Mouse (Mus musculus): Measurements from ENCODE around the gene Abca13.
A peak's percentile ranks its signal among the peaks of the same experiment; 100 is the strongest.
"Not testable (repeated sequence)": the region's sequence is repeated elsewhere in the genome, so short reads cannot be mapped to it uniquely, and the experiment has no call there.

Abca13 gene

DNA sequence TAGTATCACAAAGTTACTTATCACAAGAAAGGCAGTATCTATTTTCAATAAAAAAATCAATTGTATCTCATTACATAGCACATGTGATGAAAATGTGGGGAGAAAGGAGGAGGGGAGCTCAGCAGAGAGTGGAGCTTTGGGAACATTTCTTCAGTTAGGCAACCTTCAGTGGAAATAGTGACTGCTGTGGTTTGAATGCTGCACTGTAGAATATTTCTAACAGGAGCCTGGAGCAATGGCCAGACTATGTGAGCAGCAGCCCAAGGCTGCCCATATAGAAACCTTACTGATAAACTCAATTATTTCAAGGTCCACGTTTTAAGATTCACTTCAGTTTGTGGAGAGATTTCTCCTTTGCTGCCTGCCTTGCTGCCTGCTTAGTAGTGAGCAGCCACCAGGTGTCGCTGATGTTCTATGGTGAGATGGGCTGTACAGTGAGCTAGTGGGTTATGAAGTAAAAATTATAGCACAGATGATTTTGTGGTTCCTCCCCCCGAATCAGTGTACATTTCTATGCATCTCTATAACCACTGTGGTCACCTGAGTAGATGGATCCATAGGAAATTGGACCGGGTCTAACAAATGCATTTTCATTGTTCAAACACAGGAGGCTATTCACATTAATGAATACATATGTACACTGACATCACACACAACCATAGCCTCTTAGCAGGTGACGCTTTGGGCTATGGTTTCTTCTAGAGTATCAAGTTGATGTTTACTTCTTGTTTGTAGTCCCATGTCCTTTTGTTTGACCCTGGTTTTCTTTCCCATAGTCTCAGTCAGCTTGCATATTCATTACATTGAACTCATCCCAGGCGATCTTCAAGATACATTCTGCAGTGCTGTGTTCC, 125.6 kb downstream of the Abca13 start:
- no peaks in the 10 kb centered on the region for H3K36me3 ChIP-seq (ENCODE audit: insufficient read depth, low read length)
- H3K27me3 ChIP-seq (ENCODE audit: insufficient read depth, low read length), result no peaks in the 10 kb centered on the region
- peaks cover 5% of the 10 kb centered on the region; the same call in 1 of the 2 replicates for H3K4me1 ChIP-seq (replicated peaks; ENCODE audit: low read depth, low read length)
- H3K4me3 ChIP-seq (replicated peaks; ENCODE audit: low read length), result no peak overlapping the region
- no peak for TF ChIP-seq POU5F1 (IDR thresholded peaks at IDR 0.05; ENCODE audit: borderline replicate concordance, low read length)
- peak; percentile 87 for TF ChIP-seq CTCF (conservative IDR thresholded peaks at IDR 0.05; ENCODE audit: low read length)
- no peaks in the 10 kb centered on the region for H3K9me3 ChIP-seq (ENCODE audit: low read length)

GRCm38 (mm10) chr11:9338151-9338550, 146.4 kb downstream of the Abca13 start:
- TF ChIP-seq CTCF (conservative IDR thresholded peaks at IDR 0.05; ENCODE audit: low read length) (no peak), POU5F1 (IDR thresholded peaks at IDR 0.05; ENCODE audit: borderline replicate concordance, low read length) (no peak), NANOG (IDR thresholded peaks at IDR 0.05; ENCODE audit: borderline replicate concordance, low read length) (no peak)
- Histone ChIP-seq H3K27me3 (ENCODE audit: insufficient read depth, low read length) (no peaks in the 10 kb centered on the region), H3K9me3 (ENCODE audit: low read length) (no peaks in the 10 kb centered on the region), H3K36me3 (ENCODE audit: insufficient read depth, low read length) (no peaks in the 10 kb centered on the region), H3K4me1 (replicated peaks; ENCODE audit: low read depth, low read length) (no peaks in the 10 kb centered on the region), H3K4me3 (replicated peaks; ENCODE audit: low read length) (no peak overlapping the region)

- Histone ChIP-seq H3K4me3 (replicated peaks; ENCODE audit: low read length) (no peak overlapping the region), H3K4me1 (replicated peaks; ENCODE audit: low read depth, low read length) (no peaks in the 10 kb centered on the region), H3K27me3 (ENCODE audit: insufficient read depth, low read length) (no peaks in the 10 kb centered on the region), H3K9me3 (ENCODE audit: low read length) (peaks cover 2% of the 10 kb centered on the region; the same call in 1 of the 2 replicates), H3K36me3 (ENCODE audit: insufficient read depth, low read length) (no peaks in the 10 kb centered on the region)
- TF ChIP-seq CTCF (conservative IDR thresholded peaks at IDR 0.05; ENCODE audit: low read length) (peak; percentile 87), POU5F1 (IDR thresholded peaks at IDR 0.05; ENCODE audit: borderline replicate concordance, low read length) (no peak), NANOG (IDR thresholded peaks at IDR 0.05; ENCODE audit: borderline replicate concordance, low read length) (no peak)
These were observed 156.0 kb downstream of the Abca13 start for GRCm38 (mm10) chr11:9347724-9348123.

DNA sequence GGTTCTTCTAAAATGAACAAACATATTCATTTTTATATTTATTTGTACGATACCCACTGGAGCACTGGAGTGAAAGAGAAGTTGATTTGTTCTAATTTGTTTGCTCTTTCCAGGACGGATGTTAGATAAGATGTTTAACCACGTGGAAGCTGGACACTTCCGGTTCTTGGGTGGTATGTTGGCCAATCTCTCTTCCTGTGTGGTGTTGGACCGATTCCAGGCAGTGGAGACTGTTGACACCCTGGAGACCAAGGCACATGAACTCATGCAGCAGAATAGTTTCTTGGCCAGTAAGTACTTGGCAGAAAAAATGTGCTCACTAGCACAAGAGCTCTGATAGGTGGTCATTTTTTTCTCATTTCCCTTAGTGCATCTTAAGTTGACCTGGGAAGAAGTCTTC, 181.4 kb downstream of the Abca13 start:
- Histone ChIP-seq H3K4me3 (replicated peaks; ENCODE audit: low read length) (no peak overlapping the region), H3K4me1 (replicated peaks; ENCODE audit: low read depth, low read length) (0 out of 2 replicates have a peak, but pooled peaks cover 11% of the 10 kb centered on the region), H3K9me3 (ENCODE audit: low read length) (no peaks in the 10 kb centered on the region), H3K27me3 (ENCODE audit: insufficient read depth, low read length) (no peaks in the 10 kb centered on the region), H3K36me3 (ENCODE audit: insufficient read depth, low read length) (no peaks in the 10 kb centered on the region)
- no peak for TF ChIP-seq NANOG (IDR thresholded peaks at IDR 0.05; ENCODE audit: borderline replicate concordance, low read length)
- no peak for TF ChIP-seq POU5F1 (IDR thresholded peaks at IDR 0.05; ENCODE audit: borderline replicate concordance, low read length)
- no peak for TF ChIP-seq CTCF (conservative IDR thresholded peaks at IDR 0.05; ENCODE audit: low read length)

DNA sequence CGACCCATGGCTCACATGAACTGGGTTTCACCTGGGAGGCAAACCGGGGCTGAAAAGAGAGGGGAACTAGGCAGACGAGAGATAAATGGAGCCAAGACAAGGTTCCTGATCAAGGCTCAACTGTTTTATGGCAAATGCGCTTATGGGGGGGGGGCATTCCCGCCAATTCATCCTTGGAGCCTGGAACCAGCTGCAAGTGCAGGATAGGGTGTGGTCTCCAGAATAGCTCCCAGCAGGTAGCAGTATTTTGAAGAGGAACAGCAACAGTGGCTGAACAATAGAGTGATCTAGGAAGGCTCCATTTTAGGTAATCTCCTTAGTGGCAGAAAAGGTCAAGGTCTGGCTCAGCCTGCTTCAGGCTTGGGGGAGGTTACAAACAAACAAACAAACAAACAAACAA, 182.7 kb downstream of the Abca13 start:
- not testable (repeated sequence) for H3K27me3 ChIP-seq (ENCODE audit: insufficient read depth, low read length); H3K4me3 ChIP-seq (replicated peaks; ENCODE audit: low read length)
- H3K4me1 ChIP-seq (replicated peaks; ENCODE audit: low read depth, low read length), result 0 out of 2 replicates have a peak, but pooled peaks cover 11% of the 10 kb centered on the region

DNA sequence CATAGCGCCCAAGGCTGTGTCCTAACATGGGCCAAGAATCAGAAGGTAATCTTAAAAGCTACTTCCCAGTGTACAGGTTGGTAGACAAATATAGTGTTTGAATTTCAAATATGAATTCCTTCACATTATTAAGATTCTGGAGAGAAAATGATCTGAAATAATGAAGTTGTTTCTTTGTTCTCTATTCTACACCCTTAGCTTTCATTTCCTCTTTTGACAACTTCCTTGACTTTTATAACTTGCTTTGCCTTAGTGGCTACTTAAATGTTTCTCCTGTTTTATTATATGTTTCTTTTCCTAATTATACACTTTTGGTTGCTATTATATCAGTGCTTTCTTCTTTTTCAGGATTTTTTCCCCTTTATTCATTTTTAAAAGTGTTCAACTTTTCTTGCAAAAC, 196.8 kb downstream of the Abca13 start:
- Histone ChIP-seq H3K9me3 (ENCODE audit: low read length) (no peaks in the 10 kb centered on the region), H3K27me3 (ENCODE audit: insufficient read depth, low read length) (no peaks in the 10 kb centered on the region), H3K36me3 (ENCODE audit: insufficient read depth, low read length) (no peaks in the 10 kb centered on the region), H3K4me1 (replicated peaks; ENCODE audit: low read depth, low read length) (no peaks in the 10 kb centered on the region), H3K4me3 (replicated peaks; ENCODE audit: low read length) (no peak overlapping the region)
- TF ChIP-seq CTCF (conservative IDR thresholded peaks at IDR 0.05; ENCODE audit: low read length) (no peak), POU5F1 (IDR thresholded peaks at IDR 0.05; ENCODE audit: borderline replicate concordance, low read length) (no peak), NANOG (IDR thresholded peaks at IDR 0.05; ENCODE audit: borderline replicate concordance, low read length) (no peak)

More for the DNA sequence above, 182.7 kb downstream of the Abca13 start:
- H3K9me3 ChIP-seq (ENCODE audit: low read length); H3K36me3 ChIP-seq (ENCODE audit: insufficient read depth, low read length): not testable (repeated sequence)

DNA sequence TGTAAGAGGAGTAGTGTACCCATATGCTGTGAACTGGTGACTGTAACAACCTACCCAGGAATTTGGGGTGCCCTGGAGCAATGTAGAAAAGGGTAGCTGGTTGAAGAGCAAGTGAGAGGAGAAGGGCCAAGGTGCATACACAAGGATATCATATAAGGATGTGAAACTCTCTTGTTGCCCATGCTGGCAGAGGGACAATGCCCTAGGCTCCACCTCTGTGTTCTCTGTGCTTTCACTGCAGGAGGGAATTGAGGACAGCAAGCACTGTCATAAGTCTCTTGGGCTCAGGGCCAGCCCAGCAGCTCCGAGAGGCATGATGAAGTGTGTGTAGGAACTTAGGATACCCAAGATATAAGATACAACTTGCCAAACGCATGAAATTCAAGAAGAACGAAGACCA, 225.2 kb downstream of the Abca13 start:
- Histone ChIP-seq H3K36me3 (ENCODE audit: insufficient read depth, low read length) (no peaks in the 10 kb centered on the region), H3K9me3 (ENCODE audit: low read length) (no peaks in the 10 kb centered on the region), H3K4me3 (replicated peaks; ENCODE audit: low read length) (no peak overlapping the region), H3K27me3 (ENCODE audit: insufficient read depth, low read length) (no peaks in the 10 kb centered on the region), H3K4me1 (replicated peaks; ENCODE audit: low read depth, low read length) (no peaks in the 10 kb centered on the region)
- TF ChIP-seq POU5F1 (IDR thresholded peaks at IDR 0.05; ENCODE audit: borderline replicate concordance, low read length), result no peak
- TF ChIP-seq CTCF (conservative IDR thresholded peaks at IDR 0.05; ENCODE audit: low read length), result no peak
- TF ChIP-seq NANOG (IDR thresholded peaks at IDR 0.05; ENCODE audit: borderline replicate concordance, low read length), result no peak

DNA sequence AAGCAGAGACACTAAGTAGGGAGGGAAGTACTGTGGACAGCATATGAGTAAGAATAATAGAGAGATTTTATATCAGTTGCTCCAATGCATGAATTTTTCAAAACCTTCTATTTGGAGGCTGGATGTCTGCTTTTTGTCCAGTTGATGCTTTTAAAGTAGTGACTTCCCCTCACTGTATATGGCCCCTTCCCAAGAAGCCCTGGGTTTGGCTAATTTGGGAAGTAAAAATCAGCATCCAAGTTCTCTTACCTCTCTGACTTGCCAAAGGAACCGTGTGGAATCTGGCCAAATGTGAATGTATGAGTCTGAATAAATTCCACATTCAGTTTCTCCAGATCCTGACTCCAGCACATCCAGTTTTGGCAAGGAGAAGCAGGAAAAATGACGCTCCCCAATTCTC, 228.5 kb downstream of the Abca13 start:
- TF ChIP-seq NANOG (IDR thresholded peaks at IDR 0.05; ENCODE audit: borderline replicate concordance, low read length) (no peak), POU5F1 (IDR thresholded peaks at IDR 0.05; ENCODE audit: borderline replicate concordance, low read length) (no peak), CTCF (conservative IDR thresholded peaks at IDR 0.05; ENCODE audit: low read length) (no peak)

GRCm38 (mm10) chr11:9427411-9427810, 235.7 kb downstream of the Abca13 start:
- H3K4me1 ChIP-seq (replicated peaks; ENCODE audit: low read depth, low read length), result no peaks in the 10 kb centered on the region
- no peak overlapping the region for H3K4me3 ChIP-seq (replicated peaks; ENCODE audit: low read length)
- no peaks in the 10 kb centered on the region for H3K36me3 ChIP-seq (ENCODE audit: insufficient read depth, low read length)
- no peaks in the 10 kb centered on the region for H3K27me3 ChIP-seq (ENCODE audit: insufficient read depth, low read length)
- no peak for TF ChIP-seq POU5F1 (IDR thresholded peaks at IDR 0.05; ENCODE audit: borderline replicate concordance, low read length)
- no peak for TF ChIP-seq CTCF (conservative IDR thresholded peaks at IDR 0.05; ENCODE audit: low read length)
- TF ChIP-seq NANOG (IDR thresholded peaks at IDR 0.05; ENCODE audit: borderline replicate concordance, low read length), result no peak
- no peaks in the 10 kb centered on the region for H3K9me3 ChIP-seq (ENCODE audit: low read length)

More for the DNA sequence above, 228.5 kb downstream of the Abca13 start:
- H3K4me1 ChIP-seq (replicated peaks; ENCODE audit: low read depth, low read length), result no peaks in the 10 kb centered on the region
- H3K9me3 ChIP-seq (ENCODE audit: low read length), result no peaks in the 10 kb centered on the region
- H3K4me3 ChIP-seq (replicated peaks; ENCODE audit: low read length), result no peak overlapping the region
- H3K27me3 ChIP-seq (ENCODE audit: insufficient read depth, low read length), result no peaks in the 10 kb centered on the region
- H3K36me3 ChIP-seq (ENCODE audit: insufficient read depth, low read length), result no peaks in the 10 kb centered on the region

Measured in E14TG2a.4 (cell line).